In the genomic region with DNA sequence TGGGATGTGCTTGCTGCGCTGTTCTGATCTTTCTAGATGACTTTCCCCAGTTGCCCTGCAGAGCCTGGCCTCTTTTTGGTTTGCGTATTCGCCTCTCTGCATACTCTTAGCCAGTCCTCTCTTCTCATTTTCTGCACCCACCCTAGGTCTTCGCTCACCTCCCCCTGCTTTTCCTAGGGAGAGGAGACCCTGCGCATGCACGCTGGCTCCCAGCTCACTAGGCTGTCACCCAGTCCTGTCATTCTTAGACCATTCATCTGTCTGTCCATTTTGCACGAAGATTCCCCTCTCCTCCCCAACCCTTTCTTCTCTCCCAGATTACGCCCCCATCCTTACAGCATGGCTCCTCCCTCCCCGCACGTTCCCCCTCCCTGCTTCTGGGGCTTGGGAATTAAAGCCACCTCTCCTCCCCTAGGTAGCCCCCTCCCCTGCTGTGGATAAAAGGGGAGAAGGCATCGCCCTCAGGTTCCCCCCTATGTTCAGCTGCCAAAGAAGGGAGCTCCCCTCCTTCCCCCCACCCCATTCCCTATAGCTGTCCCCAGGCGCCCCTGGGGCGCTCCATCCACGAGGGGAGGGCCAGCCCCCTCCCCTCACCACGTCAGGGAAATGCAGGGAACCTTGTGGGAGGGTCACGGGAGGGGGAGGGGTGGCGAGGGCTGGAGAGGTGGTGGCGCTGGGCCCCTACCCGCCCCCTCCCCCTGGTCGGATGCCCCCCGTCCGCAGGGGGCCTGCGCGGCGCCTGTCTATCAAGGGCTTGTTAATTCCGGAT, we compare ENCODE assay signal across 8 mouse cellular contexts. TPM values are rescaled to one million over a fixed set of nuclear protein-coding genes. Genes with fewer than 3 reads are reported as not detected.
A peak's percentile ranks its signal among the peaks of the same experiment; 100 is the strongest.
DNase-seq lines count a peak whose midpoint lies in the region; ATAC-seq lines count a peak whose summit lies in the region.

No protein-coding gene starts in this region.

- no peaks in the 10 kb centered on the region for H3K36me3 ChIP-seq in megakaryocyte, embryonic 14.5 days (replicated peaks; ENCODE audit: low read length)
- H3K36me3 ChIP-seq in midbrain, embryonic 13.5 days, result peaks cover 17% of the 10 kb centered on the region; the same call in 1 of the 2 replicates

- peaks cover 86% of the 10 kb centered on the region for H3K27me3 ChIP-seq in megakaryocyte, embryonic 14.5 days (replicated peaks)
- H3K27me3 ChIP-seq in midbrain, embryonic 13.5 days, result peaks cover 47% of the 10 kb centered on the region

- H3K9ac ChIP-seq in midbrain, embryonic 13.5 days (replicated peaks), result peak overlapping the region; percentile 65

- peak overlapping the region; percentile 82 for H3K4me2 ChIP-seq in midbrain, embryonic 13.5 days (replicated peaks)

- peak overlapping the region; percentile 94 for H3K27ac ChIP-seq in midbrain, embryonic 13.5 days

- H3K4me1 ChIP-seq in megakaryocyte, embryonic 14.5 days, result peaks cover 38% of the 10 kb centered on the region
- H3K4me1 ChIP-seq in midbrain, embryonic 13.5 days (replicated peaks), result peaks cover 56% of the 10 kb centered on the region

- WGBS in midbrain, embryonic 13.5 days, result 2% methylated on average over 24 of the region's 26 CpGs

- ATAC-seq in cerebellum, adult (ENCODE audit: insufficient number of reproducible peaks, low FRiP score, low TSS enrichment), result no peak
- no peak for ATAC-seq in megakaryocyte, adult 5-6 weeks (ENCODE audit: poor library complexity, severe bottlenecking)
- peak; percentile 27 for ATAC-seq in midbrain, embryonic 13.5 days

- DNase-seq in cerebellum, adult 11 months, result peak; percentile 61
- DNase-seq in heart, postnatal 4 days, result peak; percentile 39
- no peak for DNase-seq in gastrocnemius, adult 8-10 months (ENCODE audit: low spot score in 2 of 2)
- DNase-seq in lung, postnatal 25 days (ENCODE audit: low spot score), result no peak

- peaks cover 7% of the 10 kb centered on the region for H3K9me3 ChIP-seq in megakaryocyte, embryonic 14.5 days
- H3K9me3 ChIP-seq in midbrain, embryonic 13.5 days, result no peaks in the 10 kb centered on the region

- peak overlapping the region; percentile 50 for H3K4me3 ChIP-seq in megakaryocyte, embryonic 14.5 days (replicated peaks)
- H3K4me3 ChIP-seq in midbrain, embryonic 13.5 days (replicated peaks), result peak overlapping the region; percentile 47

RNA-seq across cellular contexts. Expression of a gene that starts 24.8 kb away (rescaled TPM):
- polyA plus RNA-seq in megakaryocyte, embryonic 14.5 days (2012; ENCODE audit: insufficient read depth, low replicate concordance), result not detected in 2 replicates
- total RNA-seq in megakaryocyte, adult 5-6 weeks (2015), result 0.29 TPM in 1 of 2 replicates, not detected in the other
- total RNA-seq in megakaryocyte, adult 5-6 weeks (2017), result 0.22 TPM in 1 of 2 replicates, not detected in the other
- total RNA-seq in heart, postnatal 4 days (2021), result 1 to 10 TPM in 1 of 2 experiments, under 1 TPM in 1; 0.88 to 1.4 TPM
- 16.9 and 17.6 TPM in 2 replicates for polyA plus RNA-seq in midbrain, embryonic 13.5 days (2015; fragmentation: Nextera tagmentation; extraction: Ambion mirVana)
- total RNA-seq in gastrocnemius, adult 8-10 months (2022), result 1 to 10 TPM; 3.2 to 7.0 (median 5.2) TPM

RNA-seq across cellular contexts. Expression of a gene that starts 26.6 kb away (rescaled TPM):
- polyA plus RNA-seq in megakaryocyte, embryonic 14.5 days (2012; ENCODE audit: insufficient read depth, low replicate concordance), result not detected in 2 replicates
- total RNA-seq in megakaryocyte, adult 5-6 weeks (2015), result 0.42 TPM in 1 of 2 replicates, not detected in the other
- not detected in 2 replicates for total RNA-seq in megakaryocyte, adult 5-6 weeks (2017)
- total RNA-seq in heart, postnatal 4 days (2021), result not detected
- polyA plus RNA-seq in midbrain, embryonic 13.5 days (2015; fragmentation: Nextera tagmentation; extraction: Ambion mirVana), result 0.70 and 1.4 TPM in 2 replicates
- total RNA-seq in gastrocnemius, adult 8-10 months (2022), result not detected

RNA-seq across cellular contexts. Expression of a gene that starts 49.0 kb away (rescaled TPM):
- polyA plus RNA-seq in megakaryocyte, embryonic 14.5 days (2012; ENCODE audit: insufficient read depth, low replicate concordance), result 0.07 TPM in 1 of 2 replicates, not detected in the other
- 0.02 and 0.07 TPM in 2 replicates for total RNA-seq in megakaryocyte, adult 5-6 weeks (2015)
- not detected in 2 replicates for total RNA-seq in megakaryocyte, adult 5-6 weeks (2017)
- 1 to 10 TPM; 3.5 to 4.6 TPM for total RNA-seq in heart, postnatal 4 days (2021)
- 26.0 and 26.4 TPM in 2 replicates for polyA plus RNA-seq in midbrain, embryonic 13.5 days (2015; fragmentation: Nextera tagmentation; extraction: Ambion mirVana)
- total RNA-seq in gastrocnemius, adult 8-10 months (2022), result under 1 TPM; 0.17 to 0.43 (median 0.34) TPM

RNA-seq across cellular contexts. Expression of a gene that starts 52.4 kb away (rescaled TPM):
- 0.92 and 1.8 TPM in 2 replicates for polyA plus RNA-seq in megakaryocyte, embryonic 14.5 days (2012; ENCODE audit: insufficient read depth, low replicate concordance)
- 0.80 and 1.9 TPM in 2 replicates for total RNA-seq in megakaryocyte, adult 5-6 weeks (2015)
- total RNA-seq in megakaryocyte, adult 5-6 weeks (2017), result 0.77 and 1.7 TPM in 2 replicates
- total RNA-seq in heart, postnatal 4 days (2021), result under 1 TPM; 0.71 to 0.92 TPM
- polyA plus RNA-seq in midbrain, embryonic 13.5 days (2015; fragmentation: Nextera tagmentation; extraction: Ambion mirVana), result 3.7 and 4.0 TPM in 2 replicates
- 1 to 10 TPM in 2 of 4 experiments, under 1 TPM in 2; 0.53 to 1.3 (median 0.99) TPM for total RNA-seq in gastrocnemius, adult 8-10 months (2022)

Comparison
In these comparisons a context has a peak if more than half of its experiments do, and no peak if none do; other contexts are left out.
1. DNase-seq: peak in cerebellum, adult 11 months (single experiment) and heart, postnatal 4 days (single experiment); none in gastrocnemius, adult 8-10 months (0 of 2) and lung, postnatal 25 days (single experiment).